Mouse (Mus musculus) limb, embryonic 11.5 days (tissue): Measurements from ENCODE around the gene Trpm2. TPM values are rescaled to one million over a fixed set of nuclear protein-coding genes. Genes with fewer than 3 reads are reported as not detected.

ENCODE experiments used
- ATAC-seq: fragments of 200-750 bp; cut with Nextera tagmentation; 2 replicates; pipeline ENCODE4 v1.8.0; 2017; ENCODE audit warnings: low read depth; ENCODE audit not compliant: insufficient number of reproducible peaks, low FRiP score, low TSS enrichment
- DNase-seq: peaks from one replicate; pipeline ENCODE4 v3.0.0-alpha.2; 2015; ENCODE audit warnings: low spot score
- H3K27ac ChIP-seq: fragments of 300-500 bp; sonication (generic); replicated peaks from 2 replicates; pipeline ENCODE4 v1.5.1; 2014; ENCODE audit warnings: low read depth, mild to moderate bottlenecking, low read length
- H3K27me3 ChIP-seq: fragments of 300-500 bp; sonication (generic); 2 replicates; pipeline ENCODE4 v1.6.1; 2014; ENCODE audit warnings: mild to moderate bottlenecking, low read length, mixed read lengths; ENCODE audit not compliant: control insufficient read depth, insufficient read depth
- H3K36me3 ChIP-seq: fragments of 300-500 bp; sonication (generic); 2 replicates; pipeline ENCODE4 v1.6.1; 2014; ENCODE audit warnings: mild to moderate bottlenecking, low read length, moderate library complexity, mixed read lengths; ENCODE audit not compliant: control insufficient read depth, insufficient read depth
- H3K4me1 ChIP-seq: fragments of 300-500 bp; sonication (generic); 2 replicates; pipeline ENCODE4 v1.6.1; 2014; ENCODE audit warnings: low read length, mixed read lengths; ENCODE audit not compliant: control insufficient read depth, insufficient read depth
- H3K4me2 ChIP-seq: fragments of 300-500 bp; sonication (generic); 2 replicates; pipeline ENCODE4 v1.6.1; 2014; ENCODE audit warnings: low read depth, mild to moderate bottlenecking, moderate library complexity; ENCODE audit not compliant: severe bottlenecking
- H3K4me3 ChIP-seq: fragments of 300-500 bp; sonication (generic); 2 replicates; pipeline ENCODE4 v1.5.1; 2014; ENCODE audit warnings: low read depth, low read length
- H3K9ac ChIP-seq: fragments of 300-500 bp; sonication (generic); 2 replicates; pipeline ENCODE4 v1.6.1; 2014; ENCODE audit warnings: mild to moderate bottlenecking, low read length
- H3K9me3 ChIP-seq: fragments of 300-500 bp; sonication (generic); 2 replicates; pipeline ENCODE4 v1.6.1; 2016; ENCODE audit warnings: low read length; ENCODE audit not compliant: control insufficient read depth
- WGBS: fragments of 180-500 bp; shearing (Covaris S2); extraction: QIAGEN DNeasy Blood & Tissue Kit; methylation state at CpG from one replicate; pipeline ENCODE4 v1.1.7; 2014; 5-methylcytosine and 5-hydroxymethylcytosine counted together
- polyA plus RNA-seq: library from polyadenylated mRNA; unstranded; fragments of >200 nt; fragmentation: Nextera tagmentation; extraction: Ambion mirVana; gene quantifications from 2 replicates; pipeline ENCODE4 v1.2.1, GENCODE M21; 2014

The Trpm2 gene
- polyA plus RNA-seq, 1 experiment from 2014 or later, result 0.27 TPM

- no peak overlapping the region for H3K27ac ChIP-seq
- WGBS, result 9% methylated on average over 35 of the region's 35 CpGs
- H3K4me1 ChIP-seq, result no peaks in the 10 kb centered on the region
- peak overlapping the region; percentile 52 for H3K4me3 ChIP-seq
- no peak overlapping the region for H3K9ac ChIP-seq
- no peaks in the 10 kb centered on the region for H3K36me3 ChIP-seq
- peak; percentile 81 for ATAC-seq
- H3K9me3 ChIP-seq, result no peaks in the 10 kb centered on the region
- H3K4me2 ChIP-seq, result peak overlapping the region; percentile 93
- peaks cover 3% of the 10 kb centered on the region; the same call in 1 of the 2 replicates for H3K27me3 ChIP-seq
- peak; percentile 75 for DNase-seq
Observed at GRCm38 (mm10) chr10:77902894-77903715, 67.3 kb downstream of the Trpm2 start.

DNA sequence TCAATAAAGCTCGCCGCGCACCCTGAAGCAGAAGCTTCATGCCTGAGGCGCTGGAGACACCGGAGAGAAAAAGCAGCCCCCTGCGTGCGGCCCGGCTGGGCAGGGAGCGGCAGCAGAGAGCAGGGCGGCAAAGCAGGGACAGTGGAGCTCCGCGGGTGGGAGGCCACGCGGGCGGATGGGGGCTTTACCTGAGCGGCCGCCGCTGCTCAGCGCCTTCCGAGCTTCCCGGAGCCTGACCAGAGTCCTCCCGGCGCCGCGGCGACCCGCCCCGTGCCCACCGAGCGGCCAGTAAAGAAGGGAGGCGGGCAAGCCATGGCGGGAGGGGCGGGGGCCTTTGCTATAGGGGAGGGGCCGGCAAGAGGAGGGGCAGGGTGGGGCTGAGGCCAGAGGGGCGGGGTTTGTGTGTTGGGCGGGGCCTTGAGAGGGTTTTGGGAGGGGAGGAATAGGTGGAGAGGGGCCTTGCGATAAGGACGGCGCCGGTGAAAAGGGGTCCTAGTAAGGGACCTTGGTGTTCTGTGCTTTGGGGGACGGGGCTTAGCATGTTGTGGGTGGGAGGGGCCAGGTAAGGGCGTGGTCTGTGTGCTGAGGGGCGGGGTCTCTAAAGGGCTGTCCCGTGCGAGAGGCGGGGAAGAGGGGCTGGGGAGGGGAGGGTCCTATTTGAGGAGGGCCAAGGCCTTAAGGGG is 68.0 kb downstream of the Trpm2 start, which contains the start of gene Lrrc3:
TSS of gene Lrrc3 (minus strand) at position 326 of the 683 bp plus-strand sequence.
- Histone ChIP-seq H3K27me3 (peaks cover 3% of the 10 kb centered on the region; the same call in 1 of the 2 replicates), H3K4me2 (peak within 1 kb of the TSS; percentile 93), H3K4me3 (peak within 1 kb of the TSS; percentile 52), H3K4me1 (no peaks in the 10 kb centered on the region), H3K9me3 (no peaks in the 10 kb centered on the region), H3K36me3 (no peaks in the 10 kb centered on the region), H3K27ac (no peak within 1 kb of the TSS), H3K9ac (peak within 1 kb of the TSS; percentile 68)
- WGBS, result under 1% methylated on average over 37 of the region's 46 CpGs
- ATAC-seq, result peak; percentile 78
- peak; percentile 80 for DNase-seq

DNA sequence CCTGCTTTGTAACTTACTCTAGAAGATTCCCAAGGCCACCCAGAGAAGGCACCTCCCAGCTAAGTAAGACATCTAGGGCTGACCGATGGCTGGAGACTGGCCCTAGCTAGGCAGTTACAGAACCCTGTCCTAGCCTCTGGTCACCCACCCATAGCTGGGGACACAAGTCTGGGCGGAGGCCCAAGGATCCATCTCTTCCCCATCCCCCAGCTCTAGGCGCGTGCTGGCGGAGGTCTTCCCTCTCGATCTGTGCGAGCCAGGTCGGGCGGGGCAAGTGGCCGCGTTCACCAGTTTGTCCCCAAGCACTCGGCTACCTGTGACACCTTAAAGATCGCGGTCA is 68.5 kb downstream of the Trpm2 start:
- Histone ChIP-seq H3K27ac (no peak overlapping the region), H3K9me3 (no peaks in the 10 kb centered on the region), H3K4me2 (peak overlapping the region; percentile 93), H3K4me1 (no peaks in the 10 kb centered on the region), H3K4me3 (peak overlapping the region; percentile 52), H3K27me3 (peaks cover 3% of the 10 kb centered on the region; the same call in 1 of the 2 replicates), H3K36me3 (no peaks in the 10 kb centered on the region), H3K9ac (peak overlapping the region; percentile 68)
- ATAC-seq (peak; percentile 19; the same call in 1 of the 2 replicates), DNase-seq (no peak)
- 2% methylated on average over 14 of the region's 14 CpGs for WGBS

GRCm38 (mm10) chr10:77900903-77901818 is 69.2 kb downstream of the Trpm2 start:
- peak overlapping the region; percentile 93; the same call in 1 of the 2 replicates for H3K4me2 ChIP-seq
- 84% methylated on average over 27 of the region's 27 CpGs for WGBS
- no peak overlapping the region for H3K4me3 ChIP-seq
- H3K27me3 ChIP-seq, result peaks cover 3% of the 10 kb centered on the region; the same call in 1 of the 2 replicates
- no peak for ATAC-seq
- H3K9ac ChIP-seq, result 0 out of 2 replicates have a peak overlapping the region, but pooled peaks have one; percentile 68
- H3K9me3 ChIP-seq, result no peaks in the 10 kb centered on the region
- no peak overlapping the region for H3K27ac ChIP-seq
- no peaks in the 10 kb centered on the region for H3K36me3 ChIP-seq
- DNase-seq, result no peak
- no peaks in the 10 kb centered on the region for H3K4me1 ChIP-seq

- WGBS, result 88% methylated on average over 7 of the region's 7 CpGs
- Histone ChIP-seq H3K27ac (no peak overlapping the region), H3K4me2 (no peak overlapping the region), H3K9me3 (no peaks in the 10 kb centered on the region), H3K36me3 (no peaks in the 10 kb centered on the region), H3K27me3 (peaks cover 3% of the 10 kb centered on the region; the same call in 1 of the 2 replicates), H3K4me3 (no peak overlapping the region), H3K9ac (no peak overlapping the region), H3K4me1 (no peaks in the 10 kb centered on the region)
- ATAC-seq, result no peak
- DNase-seq, result no peak
Observed at GRCm38 (mm10) chr10:77900126-77900525, 70.2 kb downstream of the Trpm2 start.

- no peak overlapping the region for H3K4me3 ChIP-seq
- DNase-seq, result no peak
Observed at GRCm38 (mm10) chr10:77895562-77895961, 74.8 kb downstream of the Trpm2 start.

DNA sequence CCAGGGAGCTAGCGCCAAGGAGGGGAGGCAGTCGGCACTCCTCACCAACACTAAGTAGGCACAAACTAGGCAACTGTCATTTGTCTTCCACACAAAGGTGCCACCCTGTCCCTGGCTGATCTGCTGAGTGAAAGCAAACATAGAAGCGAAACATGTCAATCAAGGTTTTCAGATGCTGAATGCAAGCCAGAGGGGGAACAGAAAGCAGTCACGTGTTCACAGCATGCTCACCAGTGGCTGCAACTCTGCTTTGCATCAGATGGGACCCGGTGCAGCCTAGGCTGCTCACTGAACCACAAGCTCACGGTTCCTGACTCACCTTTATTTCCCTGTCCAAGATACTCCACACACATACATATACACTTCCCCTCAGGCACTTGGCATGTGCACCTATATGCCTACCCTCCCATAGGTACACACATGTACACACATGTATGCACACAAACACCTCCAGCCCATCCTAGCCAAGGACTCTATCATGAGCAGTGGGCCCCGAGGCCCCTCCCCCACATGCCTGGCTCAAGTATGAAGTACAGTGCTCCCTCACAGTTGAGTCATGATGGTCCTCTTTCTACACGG is 79.3 kb downstream of the Trpm2 start:
- WGBS, result 87% methylated on average over 8 of the region's 8 CpGs
- no peak for ATAC-seq

More at GRCm38 (mm10) chr10:77895562-77895961, 74.8 kb downstream of the Trpm2 start:
- 58% methylated on average over 5 of the region's 5 CpGs for WGBS
- Histone ChIP-seq H3K9ac (no peak overlapping the region), H3K4me1 (no peaks in the 10 kb centered on the region), H3K27me3 (no peaks in the 10 kb centered on the region; the same call in 1 of the 2 replicates), H3K4me2 (no peak overlapping the region), H3K27ac (no peak overlapping the region), H3K36me3 (no peaks in the 10 kb centered on the region), H3K9me3 (no peaks in the 10 kb centered on the region)
- ATAC-seq, result no peak

More for the DNA sequence above, 79.3 kb downstream of the Trpm2 start:
- Histone ChIP-seq H3K4me1 (no peaks in the 10 kb centered on the region), H3K4me3 (no peak overlapping the region), H3K27ac (no peak overlapping the region), H3K9me3 (no peaks in the 10 kb centered on the region), H3K36me3 (no peaks in the 10 kb centered on the region), H3K27me3 (no peaks in the 10 kb centered on the region), H3K4me2 (no peak overlapping the region), H3K9ac (no peak overlapping the region)
- no peak for DNase-seq
